Mouse (Mus musculus) intestine, embryonic 15.5 days (tissue): ENCODE data around the gene Serinc3. TPM values are rescaled to one million over a fixed set of nuclear protein-coding genes. Genes with fewer than 3 reads are reported as not detected.
"Not testable (repeated sequence)": the region's sequence is repeated elsewhere in the genome, so short reads cannot be mapped to it uniquely, and the experiment has no call there.

Source experiments
- ATAC-seq: fragments of 200-750 bp; cut with Nextera tagmentation; 2 replicates; pipeline ENCODE4 v1.8.0; 2017; ENCODE audit warnings: moderate TSS enrichment, moderate library complexity
- H3K27ac ChIP-seq: fragments of 300-500 bp; sonication (generic); 2 replicates; pipeline ENCODE4 v1.5.1; 2015; ENCODE audit warnings: mild to moderate bottlenecking, inconsistent platforms
- H3K27me3 ChIP-seq: fragments of 300-500 bp; sonication (generic); replicated peaks from 2 replicates; pipeline ENCODE4 v1.6.1; 2015; ENCODE audit warnings: inconsistent platforms
- H3K36me3 ChIP-seq: fragments of 300-500 bp; sonication (generic); 2 replicates; pipeline ENCODE4 v1.6.1; 2015; ENCODE audit warnings: inconsistent platforms
- H3K4me1 ChIP-seq: fragments of 300-500 bp; sonication (generic); replicated peaks from 2 replicates; pipeline ENCODE4 v1.6.1; 2015; ENCODE audit warnings: inconsistent platforms
- H3K4me2 ChIP-seq: fragments of 300-500 bp; sonication (generic); replicated peaks from 2 replicates; pipeline ENCODE4 v1.6.1; 2015; ENCODE audit warnings: mild to moderate bottlenecking, inconsistent platforms
- H3K4me3 ChIP-seq: fragments of 300-500 bp; sonication (generic); replicated peaks from 2 replicates; pipeline ENCODE4 v1.5.1; 2015; ENCODE audit warnings: inconsistent platforms
- H3K9ac ChIP-seq: fragments of 300-500 bp; sonication (generic); 2 replicates; pipeline ENCODE4 v1.6.1; 2015; ENCODE audit warnings: inconsistent platforms
- H3K9me3 ChIP-seq: fragments of 300-500 bp; sonication (generic); 2 replicates; pipeline ENCODE4 v1.6.1; 2016; ENCODE audit warnings: inconsistent platforms
- WGBS: fragments of 180-500 bp; shearing (Covaris S2); methylation state at CpG from one replicate; pipeline ENCODE4 v1.1.7; 2015; 5-methylcytosine and 5-hydroxymethylcytosine counted together
- polyA plus RNA-seq: library from polyadenylated mRNA; unstranded; fragments of >200 nt; fragmentation: Nextera tagmentation; extraction: Ambion mirVana; gene quantifications from 2 replicates; pipeline ENCODE4 v1.2.1, GENCODE M21; 2015

The Serinc3 gene
- polyA plus RNA-seq, 1 experiment from 2014 or later, result 47.1 TPM

DNA sequence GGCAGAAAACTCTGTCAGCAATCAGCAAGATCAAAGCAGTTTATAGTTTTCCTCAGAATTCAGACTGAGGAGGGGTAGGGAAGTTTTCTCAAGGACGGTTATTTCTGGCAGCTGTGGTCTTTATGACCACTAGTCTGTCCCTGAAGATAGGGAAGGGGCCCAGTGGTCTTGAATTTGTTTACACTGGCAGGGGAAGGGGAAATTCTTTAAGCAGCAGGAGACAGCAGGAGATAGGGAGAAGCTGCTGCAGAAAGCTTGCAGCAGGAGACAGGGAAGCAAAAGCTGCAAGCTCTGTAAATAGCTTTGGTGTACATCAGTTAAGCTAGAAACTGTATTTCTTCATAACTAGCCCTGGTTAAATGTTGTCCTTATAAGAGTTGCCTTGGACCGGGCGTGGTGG lies 3.2 kb downstream of the Serinc3 start:
- no peaks in the 10 kb centered on the region for H3K9me3 ChIP-seq
- no peaks in the 10 kb centered on the region for H3K36me3 ChIP-seq
- 0 out of 2 replicates have a peak overlapping the region, but pooled peaks have one; percentile 56 for H3K4me2 ChIP-seq
- peaks cover 32% of the 10 kb centered on the region for H3K4me1 ChIP-seq
- H3K27me3 ChIP-seq, result no peaks in the 10 kb centered on the region
- ATAC-seq, result no peak
- H3K4me3 ChIP-seq, result no peak overlapping the region
- WGBS, result 46% methylated on average over 3 of the region's 3 CpGs
- H3K9ac ChIP-seq, result no peak overlapping the region
- H3K27ac ChIP-seq, result peak overlapping the region; percentile 48; the same call in 1 of the 2 replicates

DNA sequence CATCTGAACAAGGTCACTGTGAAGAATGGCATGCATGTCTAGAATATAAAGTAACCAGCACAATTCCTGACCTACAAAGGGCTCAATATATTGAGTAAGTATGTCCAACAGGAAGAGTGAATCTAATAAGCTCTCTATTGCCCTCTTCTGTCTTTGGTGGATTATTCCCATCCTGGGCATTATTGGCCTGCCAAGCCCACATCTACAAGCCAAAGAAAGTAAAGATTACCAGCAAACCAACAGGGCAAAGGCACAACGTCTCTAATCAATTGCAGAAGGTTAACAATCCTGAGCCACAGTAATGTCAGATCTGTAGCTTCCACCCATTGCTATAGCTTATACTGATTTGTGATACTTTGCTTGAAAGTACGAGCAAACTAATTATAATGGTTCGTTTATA lies 4.4 kb downstream of the Serinc3 start:
- no peaks in the 10 kb centered on the region for H3K9me3 ChIP-seq
- no peaks in the 10 kb centered on the region for H3K27me3 ChIP-seq
- no peaks in the 10 kb centered on the region for H3K36me3 ChIP-seq
- peaks cover 32% of the 10 kb centered on the region for H3K4me1 ChIP-seq
- ATAC-seq, result no peak
- H3K4me3 ChIP-seq, result no peak overlapping the region
- 83% methylated on average over 3 of the region's 3 CpGs for WGBS
- no peak overlapping the region for H3K27ac ChIP-seq
- H3K4me2 ChIP-seq, result no peak overlapping the region
- no peak overlapping the region for H3K9ac ChIP-seq

DNA sequence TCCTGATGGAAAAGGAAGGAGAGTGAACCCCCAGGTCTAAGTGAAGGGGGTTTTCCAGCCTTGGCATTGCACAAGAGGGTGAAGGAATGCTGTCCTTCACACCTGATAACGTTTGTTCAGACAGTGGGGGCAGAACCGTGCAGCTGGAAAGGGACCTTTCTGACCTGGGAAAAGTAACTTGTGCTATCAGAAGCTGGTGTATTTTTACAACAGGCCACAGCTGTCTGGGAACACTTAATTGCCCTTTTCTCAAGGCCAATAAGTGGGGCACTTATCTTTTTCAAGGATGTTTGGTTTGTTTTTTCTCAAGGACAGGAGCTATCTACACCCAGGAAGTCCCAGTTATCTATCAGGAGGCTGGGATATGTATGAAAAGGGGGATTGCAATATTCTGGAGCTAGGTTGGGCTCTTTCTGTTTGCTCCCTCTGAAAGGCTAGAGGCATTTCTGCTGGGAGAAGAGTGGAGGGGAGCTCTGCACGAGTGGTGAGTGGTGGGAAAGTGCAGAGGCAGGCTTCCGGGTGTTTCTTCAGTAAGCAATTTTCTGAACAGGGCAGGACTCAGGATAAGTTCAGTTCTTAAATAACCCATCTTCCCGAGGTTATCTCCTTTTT lies 7.2 kb downstream of the Serinc3 start:
- Histone ChIP-seq H3K27ac (peak overlapping the region; percentile 49; the same call in 1 of the 2 replicates), H3K4me2 (peak overlapping the region; percentile 34)

DNA sequence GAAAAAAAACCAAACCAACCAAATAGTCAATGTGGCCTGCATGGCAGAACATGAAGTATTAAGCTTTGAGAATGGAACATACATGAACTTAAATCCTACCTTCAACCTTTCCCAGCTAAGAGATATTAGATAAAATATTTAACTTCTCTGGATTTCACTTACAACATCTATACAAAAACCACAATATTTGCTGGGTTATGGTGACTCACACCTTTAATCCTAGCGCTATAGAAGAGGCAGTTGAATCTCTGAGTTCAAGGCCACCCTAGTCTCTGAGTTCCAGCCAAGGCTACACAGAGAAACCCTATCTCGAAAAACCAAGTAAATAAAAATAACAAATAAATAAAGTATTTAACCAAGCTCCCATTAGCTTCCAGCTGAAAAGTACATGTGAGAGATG lies 8.9 kb downstream of the Serinc3 start:
- ATAC-seq, result no peak
- H3K4me1 ChIP-seq, result peaks cover 13% of the 10 kb centered on the region
- H3K36me3 ChIP-seq, result peaks cover 9% of the 10 kb centered on the region
- H3K27me3 ChIP-seq, result no peaks in the 10 kb centered on the region
- H3K27ac ChIP-seq, result no peak overlapping the region
- H3K9ac ChIP-seq, result no peak overlapping the region
- no peak overlapping the region for H3K4me3 ChIP-seq
- H3K9me3 ChIP-seq, result no peaks in the 10 kb centered on the region
- no peak overlapping the region for H3K4me2 ChIP-seq
- 92% methylated on average over 2 of the region's 2 CpGs for WGBS

More for the DNA sequence above, 7.2 kb downstream of the Serinc3 start:
- Histone ChIP-seq H3K9ac (no peak overlapping the region), H3K27me3 (no peaks in the 10 kb centered on the region), H3K36me3 (peaks cover 3% of the 10 kb centered on the region; the same call in 1 of the 2 replicates), H3K4me3 (no peak overlapping the region), H3K9me3 (no peaks in the 10 kb centered on the region), H3K4me1 (peaks cover 26% of the 10 kb centered on the region)
- 18% methylated on average over 5 of the region's 5 CpGs for WGBS
- ATAC-seq, result peak; percentile 85

DNA sequence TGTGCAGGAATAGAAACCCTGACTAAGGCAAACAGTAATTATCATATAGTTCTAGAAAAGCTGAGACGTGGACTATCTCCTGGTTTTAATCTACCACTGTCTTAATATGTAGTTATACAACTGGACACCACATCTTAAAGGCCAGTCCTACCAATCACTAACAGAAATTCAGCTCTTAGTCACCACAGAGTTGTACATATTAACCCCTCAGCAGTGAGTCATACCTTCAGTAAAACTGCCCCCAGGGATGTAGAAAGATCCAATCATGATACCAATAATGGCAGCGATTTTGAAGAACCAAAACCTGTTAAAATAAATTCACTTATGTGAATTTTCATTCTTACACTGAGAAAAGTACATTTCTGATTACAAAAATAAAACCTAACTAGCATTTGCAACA lies 10.7 kb downstream of the Serinc3 start:
- Histone ChIP-seq H3K4me3 (no peak overlapping the region), H3K27ac (no peak overlapping the region), H3K9ac (no peak overlapping the region), H3K4me2 (no peak overlapping the region), H3K4me1 (peaks cover 10% of the 10 kb centered on the region), H3K36me3 (peaks cover 22% of the 10 kb centered on the region), H3K9me3 (no peaks in the 10 kb centered on the region), H3K27me3 (no peaks in the 10 kb centered on the region)
- WGBS, result 91% methylated on average over 2 of the region's 2 CpGs
- ATAC-seq, result no peak

DNA sequence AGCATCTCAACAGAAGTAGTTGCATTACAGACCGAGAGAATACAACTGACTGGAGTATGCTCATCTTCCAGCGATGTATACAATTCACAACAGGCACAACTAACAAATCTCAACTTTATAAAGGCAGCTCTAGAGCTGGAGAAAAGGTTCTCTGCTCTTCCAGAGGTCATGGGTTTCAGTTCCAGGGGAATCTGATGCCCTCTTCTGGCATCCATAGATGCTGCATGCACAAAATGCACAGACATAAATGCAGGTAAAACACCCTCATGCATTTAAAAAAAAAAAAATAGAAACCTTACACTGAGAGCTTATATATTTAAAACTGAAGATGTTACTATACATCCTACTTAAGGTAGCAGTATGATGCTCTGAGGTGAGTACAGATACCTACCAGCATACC lies 13.2 kb downstream of the Serinc3 start:
- WGBS, result 92% methylated on average over 2 of the region's 2 CpGs
- no peak for ATAC-seq
- H3K9ac ChIP-seq, result no peak overlapping the region
- no peak overlapping the region for H3K4me2 ChIP-seq
- H3K9me3 ChIP-seq, result no peaks in the 10 kb centered on the region
- no peaks in the 10 kb centered on the region for H3K4me1 ChIP-seq
- H3K36me3 ChIP-seq, result peaks cover 37% of the 10 kb centered on the region
- H3K27me3 ChIP-seq, result no peaks in the 10 kb centered on the region
- no peak overlapping the region for H3K4me3 ChIP-seq
- no peak overlapping the region for H3K27ac ChIP-seq

DNA sequence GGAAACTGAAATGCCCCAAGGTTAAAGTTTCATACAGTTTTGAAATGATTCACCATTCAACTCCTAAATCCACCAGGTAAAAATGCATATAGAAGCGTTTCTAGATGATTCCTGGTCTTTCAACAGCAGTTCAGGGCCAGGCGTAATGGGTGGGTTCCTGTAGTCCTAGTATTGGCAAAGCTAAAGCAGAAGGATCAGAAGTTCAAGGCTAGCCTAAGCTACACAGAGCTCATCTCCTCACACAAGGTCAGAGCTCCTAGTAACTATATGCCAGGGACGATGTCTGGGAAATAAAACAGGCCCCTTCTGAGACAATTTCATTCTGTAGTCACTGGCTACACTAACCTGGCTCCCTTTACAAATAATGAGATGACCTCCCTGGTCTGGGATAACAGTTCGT lies 13.7 kb downstream of the Serinc3 start:
- Histone ChIP-seq H3K9me3 (no peaks in the 10 kb centered on the region), H3K4me3 (no peak overlapping the region), H3K4me2 (no peak overlapping the region), H3K36me3 (peaks cover 41% of the 10 kb centered on the region), H3K9ac (no peak overlapping the region), H3K4me1 (no peaks in the 10 kb centered on the region), H3K27ac (no peak overlapping the region), H3K27me3 (no peaks in the 10 kb centered on the region)
- 94% methylated on average over 4 of the region's 4 CpGs for WGBS
- no peak for ATAC-seq

DNA sequence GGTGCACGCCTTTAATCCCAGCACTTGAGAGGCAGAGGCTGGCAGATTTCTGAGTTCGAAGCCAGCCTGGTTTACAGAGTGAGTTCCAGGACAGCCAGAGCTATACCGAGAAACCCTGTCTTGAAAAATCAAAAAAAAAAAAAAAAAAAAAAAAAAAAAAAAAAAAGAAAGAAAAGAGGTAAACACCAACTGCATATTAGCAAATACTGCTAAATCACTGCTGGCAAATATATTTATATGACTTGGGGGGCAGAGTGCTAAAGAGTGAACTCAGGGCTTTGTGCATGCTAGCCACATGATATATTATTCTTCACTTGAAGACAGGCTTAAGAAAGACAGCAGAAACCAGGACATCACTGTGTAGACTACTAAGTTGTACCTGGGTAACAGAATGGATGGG lies 23.5 kb downstream of the Serinc3 start:
- not testable (repeated sequence) for H3K4me1 ChIP-seq, H3K27ac ChIP-seq, H3K9ac ChIP-seq, H3K4me3 ChIP-seq, H3K4me2 ChIP-seq, ATAC-seq, H3K9me3 ChIP-seq, H3K27me3 ChIP-seq
- H3K36me3 ChIP-seq, result peaks cover 17% of the 10 kb centered on the region; the same call in 1 of the 2 replicates
- 89% methylated on average over 3 of the region's 3 CpGs for WGBS

DNA sequence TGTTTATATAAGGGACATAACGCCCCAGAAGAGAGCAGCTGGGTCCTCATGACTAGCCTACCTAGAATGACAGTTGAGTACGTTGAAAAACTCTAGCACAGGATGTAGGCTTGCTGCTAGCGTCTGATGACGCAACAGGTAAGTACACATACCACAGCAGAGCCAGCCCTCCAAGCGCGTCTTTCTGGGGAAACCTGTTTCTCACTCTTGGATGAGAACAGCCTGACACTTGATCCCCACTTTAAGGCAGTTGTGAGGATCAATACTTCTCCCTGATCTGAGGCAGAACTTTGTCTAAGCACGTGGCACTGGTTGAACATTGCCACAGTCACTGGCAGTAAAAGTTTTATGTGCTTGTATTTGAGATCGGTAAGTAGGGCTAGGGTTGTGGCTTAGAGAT lies 24.5 kb downstream of the Serinc3 start:
- 55% methylated on average over 8 of the region's 8 CpGs for WGBS
- Histone ChIP-seq H3K4me2 (no peak overlapping the region), H3K36me3 (peaks cover 16% of the 10 kb centered on the region; the same call in 1 of the 2 replicates), H3K9me3 (no peaks in the 10 kb centered on the region), H3K4me3 (no peak overlapping the region), H3K27me3 (no peaks in the 10 kb centered on the region), H3K4me1 (peaks cover 9% of the 10 kb centered on the region; the same call in 1 of the 2 replicates), H3K9ac (no peak overlapping the region), H3K27ac (no peak overlapping the region; the same call in 1 of the 2 replicates)
- peak; percentile 83 for ATAC-seq

DNA sequence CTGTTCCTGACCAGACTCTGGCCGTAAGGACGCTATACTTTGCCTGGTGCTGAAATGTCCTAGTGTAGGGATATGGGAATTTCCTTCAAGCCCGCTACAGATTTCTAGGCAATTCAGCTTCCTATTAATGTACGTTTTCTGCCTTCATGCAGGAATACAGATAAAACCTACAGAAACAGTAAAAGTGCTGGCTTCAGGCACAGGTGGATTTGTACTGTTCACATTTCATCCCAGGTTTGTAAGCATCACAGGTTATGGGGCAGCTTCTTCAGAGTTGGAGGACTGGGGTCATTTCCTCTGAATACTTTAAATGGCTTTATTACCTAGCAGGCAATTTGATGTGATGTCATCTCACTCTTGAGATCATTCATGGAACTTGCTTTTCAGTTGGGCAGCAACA lies 27.1 kb downstream of the Serinc3 start:
- Histone ChIP-seq H3K9ac (no peak overlapping the region), H3K4me3 (no peak overlapping the region), H3K27me3 (no peaks in the 10 kb centered on the region), H3K36me3 (peaks cover 29% of the 10 kb centered on the region), H3K27ac (no peak overlapping the region), H3K4me1 (peaks cover 12% of the 10 kb centered on the region; the same call in 1 of the 2 replicates), H3K9me3 (no peaks in the 10 kb centered on the region), H3K4me2 (no peak overlapping the region)
- 92% methylated on average over 4 of the region's 4 CpGs for WGBS
- no peak for ATAC-seq

DNA sequence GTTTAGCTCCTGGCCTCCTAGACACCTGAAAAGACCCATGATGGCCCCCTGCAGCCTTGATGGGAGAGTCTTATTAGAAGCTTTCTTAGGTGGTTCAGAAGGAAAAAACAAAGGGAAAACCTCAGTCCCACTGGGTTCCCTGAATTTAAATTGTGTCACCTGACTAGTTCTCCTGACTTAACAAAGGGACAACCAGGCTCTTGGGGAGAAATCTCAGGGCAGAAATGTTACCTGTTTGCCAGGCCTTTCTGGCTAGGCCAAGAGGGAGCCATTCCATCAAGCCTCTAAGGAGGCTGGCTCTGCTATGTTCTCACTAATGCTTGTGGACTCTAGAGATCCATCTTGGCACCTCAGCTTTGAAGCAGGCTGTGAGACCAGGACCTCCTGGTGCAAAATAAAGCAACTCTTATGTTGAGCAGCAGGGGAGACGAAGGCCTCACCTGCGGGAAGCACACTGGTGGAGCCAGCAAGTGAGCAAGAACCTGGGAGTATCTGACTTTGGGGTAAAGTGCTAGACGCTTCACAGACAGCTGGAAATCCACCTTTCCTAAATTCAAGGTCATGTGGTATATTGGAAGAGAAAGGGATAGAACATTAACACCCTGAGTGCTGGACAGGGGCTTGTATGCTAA lies 27.6 kb downstream of the Serinc3 start:
- WGBS, result 79% methylated on average over 3 of the region's 3 CpGs
- peaks cover 28% of the 10 kb centered on the region for H3K36me3 ChIP-seq
- H3K4me2 ChIP-seq, result no peak overlapping the region
- H3K9ac ChIP-seq, result no peak overlapping the region
- H3K9me3 ChIP-seq, result no peaks in the 10 kb centered on the region
- no peak overlapping the region for H3K27ac ChIP-seq
- no peaks in the 10 kb centered on the region for H3K27me3 ChIP-seq
- ATAC-seq, result no peak
- H3K4me1 ChIP-seq, result peaks cover 12% of the 10 kb centered on the region; the same call in 1 of the 2 replicates
- no peak overlapping the region for H3K4me3 ChIP-seq

DNA sequence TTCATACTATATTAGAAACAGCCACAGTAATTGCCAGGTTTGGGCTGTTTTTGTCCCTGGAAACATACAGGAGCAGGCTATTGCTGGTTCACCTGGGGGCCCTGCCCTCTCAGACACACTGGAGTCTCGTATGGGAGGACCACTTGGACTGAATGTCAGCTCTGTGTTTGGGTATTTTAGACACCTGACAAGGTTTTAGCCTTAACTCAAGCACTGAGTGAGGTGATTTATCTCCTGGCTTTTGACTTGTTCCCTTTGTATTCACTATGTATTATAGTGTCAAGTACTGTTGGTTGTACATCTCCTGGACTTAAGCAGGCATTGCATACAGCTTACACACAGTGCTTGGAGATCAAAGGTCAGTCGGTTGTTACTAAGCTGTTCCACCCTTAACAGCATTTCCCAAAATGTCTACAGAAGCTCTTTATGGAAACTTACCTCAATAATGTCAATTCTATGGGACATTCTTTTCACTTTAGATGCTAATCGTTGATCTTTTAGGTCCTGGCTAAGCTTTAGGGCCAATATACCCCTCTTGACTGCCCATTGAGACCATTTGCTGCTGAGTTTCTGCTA lies 28.2 kb downstream of the Serinc3 start:
- no peak for ATAC-seq
- Histone ChIP-seq H3K27me3 (no peaks in the 10 kb centered on the region), H3K4me1 (peaks cover 12% of the 10 kb centered on the region; the same call in 1 of the 2 replicates), H3K9me3 (no peaks in the 10 kb centered on the region), H3K27ac (no peak overlapping the region), H3K36me3 (peaks cover 28% of the 10 kb centered on the region), H3K4me3 (no peak overlapping the region), H3K9ac (no peak overlapping the region), H3K4me2 (no peak overlapping the region)
- 81% methylated on average over 3 of the region's 3 CpGs for WGBS
